Mouse (Mus musculus): Measurements from ENCODE around the gene 4933407L21Rik. TPM values are rescaled to one million over a fixed set of nuclear protein-coding genes. Genes with fewer than 3 reads are reported as not detected.

The 4933407L21Rik gene
- polyA plus RNA-seq, 1 experiment from 2014 or later = 10.5 TPM

GRCm38 (mm10) chr1:85962081-85962480 lies 33.8 kb downstream of the 4933407L21Rik start:
- H3K36me3 ChIP-seq (ENCODE audit: control insufficient read depth, insufficient read depth, low read length) = no peaks in the 10 kb centered on the region
- no peak overlapping the region for H3K4me2 ChIP-seq (ENCODE audit: low read length)
- WGBS = 94% methylated on average over 3 of the region's 3 CpGs
- H3K4me1 ChIP-seq (ENCODE audit: control insufficient read depth, insufficient read depth, low read length) = peaks cover 9% of the 10 kb centered on the region
- H3K9ac ChIP-seq (ENCODE audit: low read depth, low read length) = no peak overlapping the region
- no peaks in the 10 kb centered on the region for H3K9me3 ChIP-seq (replicated peaks; ENCODE audit: control insufficient read depth, low read length, poor library complexity, severe bottlenecking)
- ATAC-seq = no peak
- H3K27ac ChIP-seq (ENCODE audit: low read length) = no peak overlapping the region
- H3K4me3 ChIP-seq (ENCODE audit: low read depth, low read length) = no peak overlapping the region
- H3K27me3 ChIP-seq (ENCODE audit: control insufficient read depth, insufficient read depth, low read depth, low read length) = no peaks in the 10 kb centered on the region

DNA sequence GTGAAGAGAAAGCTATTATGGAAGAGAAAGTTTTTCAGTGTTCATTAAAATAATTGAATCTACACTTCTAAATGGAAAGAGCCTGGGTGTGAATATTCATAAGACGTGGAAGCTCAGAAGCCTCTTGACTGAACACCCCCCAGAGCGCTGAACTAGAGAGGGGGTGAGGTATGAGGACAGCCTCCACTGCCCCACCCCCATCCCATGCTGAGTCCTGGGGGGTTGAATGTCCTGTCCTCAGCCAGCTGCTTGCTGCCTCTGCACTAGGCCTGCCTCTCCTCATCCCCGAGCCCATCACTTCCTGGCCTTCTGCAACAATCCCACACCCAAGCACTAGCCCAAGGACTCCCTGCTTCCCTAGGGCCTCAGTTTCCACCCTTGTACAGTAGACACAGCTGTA lies 37.6 kb downstream of the 4933407L21Rik start:
- no peak overlapping the region for H3K27ac ChIP-seq (ENCODE audit: low read length)
- H3K9ac ChIP-seq (ENCODE audit: low read depth, low read length) = no peak overlapping the region
- no peak overlapping the region for H3K4me2 ChIP-seq (ENCODE audit: low read length)
- ATAC-seq = no peak
- no peak overlapping the region for H3K4me3 ChIP-seq (ENCODE audit: low read depth, low read length)
- no peaks in the 10 kb centered on the region for H3K9me3 ChIP-seq (replicated peaks; ENCODE audit: control insufficient read depth, low read length, poor library complexity, severe bottlenecking)
- WGBS = 76% methylated on average over 3 of the region's 3 CpGs
- no peaks in the 10 kb centered on the region for H3K27me3 ChIP-seq (ENCODE audit: control insufficient read depth, insufficient read depth, low read depth, low read length)
- no peaks in the 10 kb centered on the region for H3K4me1 ChIP-seq (ENCODE audit: control insufficient read depth, insufficient read depth, low read length)
- no peaks in the 10 kb centered on the region for H3K36me3 ChIP-seq (ENCODE audit: control insufficient read depth, insufficient read depth, low read length)

DNA sequence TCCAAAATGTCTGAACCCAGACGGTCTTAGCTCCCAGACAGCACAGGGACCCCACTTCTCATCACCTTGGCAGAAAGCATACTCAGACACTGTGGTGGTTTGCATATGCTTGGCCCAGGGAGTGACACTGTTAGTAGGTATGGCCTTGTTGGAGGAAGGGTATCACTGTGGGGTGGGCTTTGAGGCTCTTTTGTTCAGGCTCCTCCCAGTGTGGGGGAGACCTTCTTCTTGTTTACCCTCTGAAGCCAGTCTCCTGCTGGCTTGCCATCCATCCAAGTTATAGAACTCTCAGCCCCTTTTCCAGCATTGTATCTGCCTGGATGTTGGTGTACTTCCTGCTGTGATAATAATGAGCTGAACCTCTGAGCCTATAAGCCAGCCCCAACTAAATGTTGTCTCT lies 40.8 kb downstream of the 4933407L21Rik start:
- no peak overlapping the region for H3K4me3 ChIP-seq (ENCODE audit: low read depth, low read length)
- no peak overlapping the region for H3K4me2 ChIP-seq (ENCODE audit: low read length)
- no peaks in the 10 kb centered on the region for H3K9me3 ChIP-seq (replicated peaks; ENCODE audit: control insufficient read depth, low read length, poor library complexity, severe bottlenecking)
- H3K27ac ChIP-seq (ENCODE audit: low read length) = peak overlapping the region; percentile 58; the same call in 1 of the 2 replicates
- H3K4me1 ChIP-seq (ENCODE audit: control insufficient read depth, insufficient read depth, low read length) = no peaks in the 10 kb centered on the region
- H3K36me3 ChIP-seq (ENCODE audit: control insufficient read depth, insufficient read depth, low read length) = no peaks in the 10 kb centered on the region
- no peak overlapping the region for H3K9ac ChIP-seq (ENCODE audit: low read depth, low read length)
- H3K27me3 ChIP-seq (ENCODE audit: control insufficient read depth, insufficient read depth, low read depth, low read length) = no peaks in the 10 kb centered on the region
- WGBS = 77% methylated on average over 1 of the region's 1 CpGs
- peak; percentile 69 for ATAC-seq

DNA sequence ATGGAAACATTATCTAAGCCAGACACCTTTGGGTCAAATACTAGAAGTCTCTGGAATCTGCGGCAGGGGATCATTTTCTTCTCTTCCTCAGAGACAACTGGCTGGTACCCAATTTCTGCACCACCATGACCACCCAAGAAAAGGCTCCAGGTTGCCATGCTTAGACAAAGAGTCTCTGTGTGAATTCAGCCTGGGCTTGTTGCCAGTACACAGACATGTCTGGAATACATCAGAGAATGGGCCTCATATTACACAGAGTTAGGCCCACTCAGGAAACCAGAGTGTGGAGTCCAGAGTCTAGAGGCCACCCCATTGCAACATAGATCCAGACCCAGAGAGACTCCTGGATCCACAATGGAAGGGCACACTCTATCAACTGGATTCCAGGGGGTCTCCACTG lies 41.2 kb downstream of the 4933407L21Rik start:
- peak; percentile 79 for ATAC-seq
- Histone ChIP-seq H3K9ac (ENCODE audit: low read depth, low read length) (no peak overlapping the region), H3K27ac (ENCODE audit: low read length) (peak overlapping the region; percentile 58; the same call in 1 of the 2 replicates), H3K4me1 (ENCODE audit: control insufficient read depth, insufficient read depth, low read length) (no peaks in the 10 kb centered on the region), H3K4me3 (ENCODE audit: low read depth, low read length) (no peak overlapping the region), H3K4me2 (ENCODE audit: low read length) (no peak overlapping the region), H3K36me3 (ENCODE audit: control insufficient read depth, insufficient read depth, low read length) (no peaks in the 10 kb centered on the region), H3K9me3 (replicated peaks; ENCODE audit: control insufficient read depth, low read length, poor library complexity, severe bottlenecking) (no peaks in the 10 kb centered on the region), H3K27me3 (ENCODE audit: control insufficient read depth, insufficient read depth, low read depth, low read length) (no peaks in the 10 kb centered on the region)
- WGBS = 70% methylated on average over 1 of the region's 1 CpGs

DNA sequence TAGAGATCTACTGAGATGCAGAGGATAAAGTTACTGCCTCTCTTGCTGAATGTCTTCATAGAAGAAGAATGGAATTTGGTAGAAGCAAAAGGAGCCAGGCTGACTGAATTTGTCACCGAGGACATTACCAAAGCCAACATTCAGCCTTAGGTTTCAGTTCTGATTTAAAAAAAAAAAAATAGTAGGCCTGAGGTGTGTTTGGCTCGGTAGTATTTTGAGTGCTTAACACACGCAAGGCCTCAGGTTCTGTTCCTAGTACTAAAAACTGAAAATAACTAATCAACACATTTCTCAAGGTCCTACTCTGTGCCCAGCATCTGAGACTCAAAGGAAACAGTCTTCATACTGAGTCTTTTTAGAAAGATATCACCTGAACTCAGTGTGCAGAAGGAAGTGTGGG lies 42.8 kb downstream of the 4933407L21Rik start:
- H3K4me2 ChIP-seq (ENCODE audit: low read length) = no peak overlapping the region
- no peaks in the 10 kb centered on the region for H3K9me3 ChIP-seq (replicated peaks; ENCODE audit: control insufficient read depth, low read length, poor library complexity, severe bottlenecking)
- no peaks in the 10 kb centered on the region for H3K36me3 ChIP-seq (ENCODE audit: control insufficient read depth, insufficient read depth, low read length)
- H3K27ac ChIP-seq (ENCODE audit: low read length) = no peak overlapping the region
- no peak overlapping the region for H3K9ac ChIP-seq (ENCODE audit: low read depth, low read length)
- H3K27me3 ChIP-seq (ENCODE audit: control insufficient read depth, insufficient read depth, low read depth, low read length) = no peaks in the 10 kb centered on the region
- 95% methylated on average over 3 of the region's 3 CpGs for WGBS
- no peaks in the 10 kb centered on the region for H3K4me1 ChIP-seq (ENCODE audit: control insufficient read depth, insufficient read depth, low read length)
- ATAC-seq = no peak
- H3K4me3 ChIP-seq (ENCODE audit: low read depth, low read length) = no peak overlapping the region

DNA sequence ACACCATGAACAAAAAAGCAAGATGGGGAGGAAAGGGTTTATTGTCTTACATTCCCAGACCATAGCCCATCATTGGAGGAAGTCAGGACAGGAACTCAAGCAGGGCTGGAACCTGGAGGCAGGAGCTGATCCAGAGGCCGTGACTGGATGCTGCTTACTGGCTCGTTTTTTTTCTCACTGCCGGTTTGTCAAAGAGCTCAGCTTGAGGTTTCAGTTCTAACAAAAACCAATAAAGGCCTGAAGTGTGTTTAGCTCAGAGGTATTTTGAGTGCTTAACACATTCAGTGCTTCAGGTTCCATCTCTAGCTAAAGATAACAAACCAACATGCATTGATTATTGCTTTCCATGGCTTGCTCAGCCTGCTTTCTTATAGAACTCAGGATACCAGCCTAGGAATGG lies 44.1 kb downstream of the 4933407L21Rik start:
- no peaks in the 10 kb centered on the region for H3K4me1 ChIP-seq (ENCODE audit: control insufficient read depth, insufficient read depth, low read length)
- no peaks in the 10 kb centered on the region for H3K9me3 ChIP-seq (replicated peaks; ENCODE audit: control insufficient read depth, low read length, poor library complexity, severe bottlenecking)
- WGBS = 57% methylated on average over 3 of the region's 3 CpGs
- H3K27me3 ChIP-seq (ENCODE audit: control insufficient read depth, insufficient read depth, low read depth, low read length) = no peaks in the 10 kb centered on the region
- H3K9ac ChIP-seq (ENCODE audit: low read depth, low read length) = no peak overlapping the region
- H3K4me3 ChIP-seq (ENCODE audit: low read depth, low read length) = no peak overlapping the region
- H3K27ac ChIP-seq (ENCODE audit: low read length) = no peak overlapping the region
- no peak for ATAC-seq
- H3K36me3 ChIP-seq (ENCODE audit: control insufficient read depth, insufficient read depth, low read length) = no peaks in the 10 kb centered on the region
- H3K4me2 ChIP-seq (ENCODE audit: low read length) = no peak overlapping the region

GRCm38 (mm10) chr1:85973468-85973877 lies 45.2 kb downstream of the 4933407L21Rik start:
- H3K4me2 ChIP-seq (ENCODE audit: low read length) = no peak overlapping the region
- no peaks in the 10 kb centered on the region for H3K36me3 ChIP-seq (ENCODE audit: control insufficient read depth, insufficient read depth, low read length)
- no peak overlapping the region for H3K9ac ChIP-seq (ENCODE audit: low read depth, low read length)
- no peak overlapping the region for H3K4me3 ChIP-seq (ENCODE audit: low read depth, low read length)
- no peak overlapping the region for H3K27ac ChIP-seq (ENCODE audit: low read length)
- ATAC-seq = no peak
- no peaks in the 10 kb centered on the region for H3K4me1 ChIP-seq (ENCODE audit: control insufficient read depth, insufficient read depth, low read length)
- no peaks in the 10 kb centered on the region for H3K27me3 ChIP-seq (ENCODE audit: control insufficient read depth, insufficient read depth, low read depth, low read length)
- WGBS = 89% methylated on average over 2 of the region's 2 CpGs
- no peaks in the 10 kb centered on the region for H3K9me3 ChIP-seq (replicated peaks; ENCODE audit: control insufficient read depth, low read length, poor library complexity, severe bottlenecking)

GRCm38 (mm10) chr1:85977709-85978108 lies 49.4 kb downstream of the 4933407L21Rik start:
- no peaks in the 10 kb centered on the region for H3K4me1 ChIP-seq (ENCODE audit: control insufficient read depth, insufficient read depth, low read length)
- no peaks in the 10 kb centered on the region for H3K36me3 ChIP-seq (ENCODE audit: control insufficient read depth, insufficient read depth, low read length)
- no peak overlapping the region for H3K4me2 ChIP-seq (ENCODE audit: low read length)
- ATAC-seq = no peak
- no peak overlapping the region for H3K4me3 ChIP-seq (ENCODE audit: low read depth, low read length)
- H3K9me3 ChIP-seq (replicated peaks; ENCODE audit: control insufficient read depth, low read length, poor library complexity, severe bottlenecking) = no peaks in the 10 kb centered on the region
- H3K27ac ChIP-seq (ENCODE audit: low read length) = no peak overlapping the region
- no peak overlapping the region for H3K9ac ChIP-seq (ENCODE audit: low read depth, low read length)
- WGBS = 75% methylated on average over 3 of the region's 3 CpGs
- H3K27me3 ChIP-seq (ENCODE audit: control insufficient read depth, insufficient read depth, low read depth, low read length) = no peaks in the 10 kb centered on the region

DNA sequence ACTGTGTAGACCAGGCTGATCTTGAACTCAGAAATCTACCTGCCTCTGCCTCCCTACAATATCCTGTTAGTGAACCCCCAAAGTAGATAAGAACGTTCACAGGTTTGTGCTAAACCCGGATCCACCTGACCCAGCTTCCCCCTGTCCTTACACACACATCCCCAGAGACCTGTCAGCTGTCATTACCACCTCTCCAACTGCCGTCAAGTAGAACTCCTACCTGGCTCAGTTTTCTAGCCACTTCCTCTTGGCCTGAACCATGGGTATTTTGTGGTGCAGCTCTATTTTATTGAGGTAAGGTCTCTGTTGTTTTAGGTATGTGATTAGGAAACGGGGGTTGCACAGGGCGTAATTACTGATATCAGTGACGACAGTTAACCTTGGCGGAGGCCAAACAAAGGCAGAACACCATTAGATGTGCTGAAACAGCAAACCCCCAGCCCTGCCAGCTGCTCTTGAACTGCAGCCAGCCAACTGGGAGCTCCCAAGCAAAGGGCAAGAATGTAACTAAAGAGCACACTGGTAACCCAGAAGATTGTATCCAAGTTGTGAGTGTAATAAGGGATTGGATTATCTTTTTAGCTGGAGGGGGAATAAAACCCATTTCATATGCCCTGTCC lies 53.6 kb downstream of the 4933407L21Rik start:
- Histone ChIP-seq H3K36me3 (ENCODE audit: control insufficient read depth, insufficient read depth, low read length) (no peaks in the 10 kb centered on the region), H3K4me2 (ENCODE audit: low read length) (no peak overlapping the region), H3K27ac (ENCODE audit: low read length) (no peak overlapping the region), H3K9me3 (replicated peaks; ENCODE audit: control insufficient read depth, low read length, poor library complexity, severe bottlenecking) (no peaks in the 10 kb centered on the region), H3K4me3 (ENCODE audit: low read depth, low read length) (no peak overlapping the region), H3K27me3 (ENCODE audit: control insufficient read depth, insufficient read depth, low read depth, low read length) (no peaks in the 10 kb centered on the region), H3K4me1 (ENCODE audit: control insufficient read depth, insufficient read depth, low read length) (no peaks in the 10 kb centered on the region), H3K9ac (ENCODE audit: low read depth, low read length) (no peak overlapping the region)
- ATAC-seq = no peak
- WGBS = 77% methylated on average over 7 of the region's 7 CpGs

Data from midbrain, embryonic 16.5 days (tissue).